Mouse (Mus musculus): ENCODE measurements around the gene Emp1.

The Emp1 gene

DNA sequence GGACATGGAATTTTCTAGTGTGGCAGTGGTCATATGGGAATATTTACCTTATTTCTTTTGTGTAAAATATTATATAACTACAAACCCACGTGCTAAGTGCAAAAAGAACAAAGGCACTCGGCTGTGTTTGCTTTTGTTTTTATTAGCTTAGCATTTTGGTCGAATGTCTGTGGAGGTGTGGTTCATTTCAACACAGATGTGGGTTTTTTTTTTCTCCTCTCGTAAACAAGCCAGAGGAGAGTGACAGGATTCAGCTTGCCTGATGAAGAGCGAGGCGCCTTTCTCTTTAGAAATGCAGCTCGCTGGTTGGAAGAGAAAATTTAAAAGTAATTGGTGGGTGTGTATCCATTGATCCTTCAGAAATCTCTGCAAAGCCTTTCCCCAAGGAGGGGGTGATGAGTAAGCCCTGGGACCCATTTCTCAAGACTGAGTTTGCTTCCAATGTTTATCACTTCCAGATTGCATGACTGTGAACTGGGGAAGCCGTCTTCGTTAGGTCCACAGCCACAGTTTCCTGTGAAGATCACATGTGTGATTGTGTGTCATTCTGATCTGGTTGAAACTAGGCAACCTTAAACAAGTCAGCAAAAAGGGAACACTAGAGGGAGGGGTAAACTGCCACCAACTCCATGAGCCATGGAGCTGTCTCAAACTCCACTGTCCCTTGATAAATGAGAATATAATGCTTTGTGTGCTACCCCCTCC lies 1.8 kb downstream of the Emp1 start:
- DNase-seq (ENCODE audit: low spot score) = no peak

- no peak for DNase-seq (ENCODE audit: low spot score)
Observed at GRCm38 (mm10) chr6:135364891-135365301, 2.6 kb downstream of the Emp1 start.

DNA sequence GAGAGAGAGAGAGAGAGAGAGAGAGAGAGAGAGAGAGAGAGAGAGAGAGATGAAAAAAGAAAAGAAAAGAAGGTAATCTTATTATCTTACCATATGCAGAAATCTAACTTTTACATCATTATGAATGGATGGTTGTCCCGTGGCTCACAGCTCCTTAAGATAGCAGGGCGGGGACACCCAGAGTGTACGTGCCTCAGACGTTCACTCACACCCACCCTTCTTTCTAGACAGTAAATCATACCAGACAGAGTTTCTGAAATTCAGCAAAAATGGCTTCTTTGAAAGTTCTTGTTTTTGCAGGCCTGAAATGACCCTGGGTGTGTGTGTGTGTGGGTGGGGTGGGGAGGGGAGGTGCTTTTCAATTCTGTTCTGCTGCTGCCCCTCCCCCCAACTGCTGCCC lies 3.3 kb downstream of the Emp1 start:
- DNase-seq (ENCODE audit: low spot score) = no peak

DNA sequence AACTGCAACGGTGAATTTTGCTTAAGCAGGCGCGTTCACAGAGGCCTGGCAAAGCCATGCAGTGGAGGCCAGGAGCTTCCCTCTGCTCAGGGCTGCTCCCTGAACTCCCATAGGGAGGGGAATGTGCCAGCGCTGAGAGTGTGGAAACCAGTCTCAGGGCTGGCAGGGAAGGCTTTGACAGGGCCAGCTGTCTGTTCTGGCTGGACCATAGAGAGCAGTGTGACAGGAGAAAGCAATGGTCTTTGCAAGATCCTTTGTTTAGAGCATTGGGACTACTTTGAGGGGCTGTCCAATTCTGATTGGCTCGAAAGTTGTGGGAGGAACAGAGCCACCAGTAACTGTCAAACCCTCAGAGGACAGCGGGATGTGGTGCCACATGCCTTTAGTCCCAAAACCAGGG lies 5.9 kb downstream of the Emp1 start:
- no peak for DNase-seq (ENCODE audit: low spot score)

GRCm38 (mm10) chr6:135369551-135369968 lies 7.2 kb downstream of the Emp1 start:
- DNase-seq (ENCODE audit: low spot score) = no peak

GRCm38 (mm10) chr6:135370954-135371353 lies 8.6 kb downstream of the Emp1 start:
- DNase-seq (ENCODE audit: low spot score) = no peak

- DNase-seq (ENCODE audit: low spot score) = no peak
Observed at GRCm38 (mm10) chr6:135373357-135373756, 11.0 kb downstream of the Emp1 start.

GRCm38 (mm10) chr6:135375818-135376217 lies 13.5 kb downstream of the Emp1 start:
- DNase-seq (ENCODE audit: low spot score) = no peak

- no peak for DNase-seq (ENCODE audit: low spot score)
Observed at GRCm38 (mm10) chr6:135376248-135376647, 13.9 kb downstream of the Emp1 start.

DNA sequence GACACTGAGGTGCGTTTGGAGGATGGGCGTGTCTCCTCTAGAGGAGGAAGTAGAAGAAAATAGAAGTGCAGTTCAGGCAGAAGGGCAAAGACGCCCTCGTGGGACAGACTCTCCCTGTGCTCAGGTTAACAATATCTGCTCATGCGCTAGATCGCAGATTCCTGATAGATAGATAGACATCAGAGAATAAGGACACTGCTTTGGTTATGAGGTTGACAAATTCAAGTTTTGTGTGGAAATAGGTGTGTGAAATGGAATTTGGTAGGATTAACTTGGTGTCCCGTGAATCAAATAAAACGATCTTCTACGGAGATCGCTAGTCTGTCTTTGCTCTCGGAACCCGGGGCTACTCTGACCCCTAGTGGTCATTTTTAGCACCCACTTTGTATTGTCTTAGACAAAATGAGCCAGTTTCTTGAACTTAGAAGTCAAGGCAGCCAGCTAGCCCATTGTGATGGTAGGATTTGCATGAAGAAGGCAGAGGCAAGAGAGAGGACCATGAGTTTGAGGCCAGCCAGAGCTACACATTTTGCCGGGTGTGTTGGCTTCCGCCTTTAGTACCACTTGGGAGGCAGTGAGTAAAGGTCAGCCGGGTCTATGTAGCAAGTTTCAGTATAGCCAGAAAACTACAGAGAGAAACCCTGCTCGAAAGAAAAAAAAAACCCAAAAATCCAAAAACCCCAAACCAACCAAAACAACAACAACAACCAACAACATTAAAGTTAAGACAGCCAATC lies 15.4 kb downstream of the Emp1 start:
- DNase-seq (ENCODE audit: low spot score) = peak; percentile 90

- no peak for DNase-seq (ENCODE audit: low spot score)
Observed at GRCm38 (mm10) chr6:135383919-135384318, 21.6 kb downstream of the Emp1 start.

DNA sequence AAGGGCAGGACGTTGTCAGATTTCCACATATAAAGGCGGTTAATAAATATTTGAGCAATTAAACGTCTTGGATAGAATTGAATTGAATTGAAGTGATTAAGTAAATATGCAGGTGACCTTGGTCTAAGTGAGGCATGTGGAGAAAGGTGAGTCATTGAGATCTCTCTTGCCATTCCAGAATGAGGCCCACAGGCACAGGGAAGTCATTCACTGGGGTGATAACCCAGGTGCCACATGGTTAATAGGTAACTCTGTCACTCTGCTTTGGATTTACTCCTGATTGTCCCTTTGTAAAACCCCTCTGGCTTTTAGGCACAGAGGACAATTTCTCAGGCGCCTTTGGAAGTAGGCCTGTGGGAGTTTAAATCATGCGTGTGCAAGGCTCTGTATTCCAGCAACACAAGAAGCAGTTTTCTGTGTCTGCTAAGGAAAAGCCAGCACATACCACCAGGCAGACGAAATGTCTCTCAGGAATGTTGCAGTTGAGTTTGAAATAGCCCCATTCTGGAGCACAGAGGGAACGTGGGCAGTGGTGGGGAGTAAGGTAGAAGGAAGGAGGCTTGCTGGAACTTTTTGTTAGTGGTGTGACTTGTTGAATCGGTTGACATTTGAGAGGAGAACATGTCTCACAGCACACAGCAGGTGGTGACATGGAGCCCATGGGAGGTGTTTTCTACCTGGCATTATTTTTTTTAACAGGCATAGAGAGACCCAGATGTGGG lies 23.6 kb downstream of the Emp1 start:
- no peak for DNase-seq (ENCODE audit: low spot score)

GRCm38 (mm10) chr6:135387653-135388052 lies 25.3 kb downstream of the Emp1 start:
- DNase-seq (ENCODE audit: low spot score) = no peak

DNA sequence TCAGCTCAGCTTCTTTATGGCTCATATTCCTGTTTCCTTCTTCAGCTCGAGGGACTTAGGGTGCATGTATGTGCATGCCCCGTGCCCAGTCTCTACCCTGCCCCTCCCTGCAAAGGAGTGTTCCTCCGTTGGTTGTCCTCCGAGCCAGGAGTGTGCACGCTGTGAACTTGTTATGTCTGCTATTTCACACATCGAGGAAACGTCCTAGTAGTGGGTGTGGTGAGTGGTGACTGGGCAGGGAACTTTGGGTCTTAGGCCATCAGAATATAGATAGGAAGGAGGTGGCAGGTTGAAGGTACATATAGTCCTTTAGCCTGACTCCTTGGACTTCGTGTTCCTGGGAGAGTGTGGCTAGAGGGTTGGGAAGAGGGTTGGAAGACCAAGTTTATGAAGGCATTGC lies 26.4 kb downstream of the Emp1 start:
- no peak for DNase-seq (ENCODE audit: low spot score)

DNA sequence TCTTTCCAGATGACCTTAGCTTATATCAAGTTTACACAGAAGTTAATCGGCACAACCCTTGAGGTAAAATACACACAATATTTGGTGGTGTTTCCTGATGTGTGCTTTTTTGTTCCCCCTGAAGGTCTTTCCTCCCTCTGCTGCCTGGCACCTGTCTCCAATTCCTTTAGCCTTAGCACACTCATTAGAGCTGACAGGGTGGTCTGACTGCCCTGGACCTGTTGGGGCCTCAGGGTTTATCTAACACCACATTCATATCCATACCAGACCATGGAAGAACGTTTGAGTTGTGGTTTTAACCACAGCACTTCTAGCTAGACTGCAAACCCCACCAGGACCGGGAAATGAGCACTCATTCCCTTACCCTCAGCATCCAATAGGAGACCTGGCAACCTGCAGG lies 28.1 kb downstream of the Emp1 start:
- no peak for DNase-seq (ENCODE audit: low spot score)

- no peak for DNase-seq (ENCODE audit: low spot score)
Observed at GRCm38 (mm10) chr6:135395375-135395774, 33.0 kb downstream of the Emp1 start.

DNA sequence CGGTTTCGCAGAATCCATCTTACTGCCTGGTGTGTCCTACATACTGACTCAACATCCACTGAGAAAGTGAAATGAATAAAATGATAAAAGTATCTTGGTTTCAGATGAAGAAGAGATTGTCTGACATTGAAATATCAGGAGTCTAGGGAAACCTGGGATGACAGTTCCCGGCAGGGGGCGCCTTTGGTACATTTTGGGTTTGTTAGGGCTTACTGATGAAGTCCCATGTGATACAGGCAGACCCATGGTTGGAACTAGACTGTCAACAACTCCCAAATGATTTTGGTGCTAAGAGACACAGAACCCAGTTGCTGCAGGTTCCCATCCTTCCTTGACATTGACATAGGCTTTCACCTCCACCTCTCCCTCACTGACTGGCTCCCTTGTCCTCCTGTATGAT lies 34.7 kb downstream of the Emp1 start:
- peak; percentile 14 for DNase-seq (ENCODE audit: low spot score)

DNA sequence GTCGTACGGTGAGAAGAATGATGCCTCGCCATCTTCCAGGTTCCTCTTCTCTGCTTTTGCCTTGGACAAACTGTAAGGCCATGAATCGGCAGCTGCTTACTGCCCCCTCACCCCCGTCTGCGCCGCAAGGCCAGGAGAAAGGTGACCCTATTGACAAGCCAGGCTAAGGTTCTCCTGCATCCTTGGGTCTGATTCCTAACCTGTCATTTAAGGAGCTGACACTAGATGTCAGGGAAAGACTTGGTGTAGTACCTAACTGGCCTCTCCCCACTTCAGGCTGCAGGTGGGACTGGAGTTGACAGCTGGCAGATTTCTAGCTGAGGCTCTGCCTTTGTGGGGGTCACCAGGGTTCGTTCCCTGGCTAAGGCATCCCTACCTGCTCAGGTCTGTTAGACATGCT lies 35.4 kb downstream of the Emp1 start:
- DNase-seq (ENCODE audit: low spot score) = no peak

DNA sequence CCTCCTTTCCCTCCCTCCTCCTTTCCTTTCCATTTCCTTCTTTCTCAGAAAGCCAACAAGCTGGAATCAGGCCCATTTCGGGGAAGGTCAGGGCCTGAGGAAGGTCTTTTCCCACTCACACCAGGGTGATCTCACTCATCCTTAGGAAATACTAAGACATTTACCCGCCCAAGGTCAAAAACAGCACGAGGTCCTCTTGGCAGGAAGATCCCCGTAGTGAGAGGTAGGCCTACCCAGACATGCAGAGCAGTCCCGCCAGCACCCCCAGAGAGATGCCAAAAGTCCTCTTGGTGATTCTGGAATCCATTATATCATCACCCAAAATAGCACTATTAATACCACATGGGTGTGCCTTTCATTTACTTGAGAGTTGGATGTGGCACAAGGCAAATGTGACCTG lies 36.5 kb downstream of the Emp1 start:
- DNase-seq (ENCODE audit: low spot score) = no peak

- peak; percentile 89 for DNase-seq (ENCODE audit: low spot score)
Observed at GRCm38 (mm10) chr6:135400306-135400705, 38.0 kb downstream of the Emp1 start.

GRCm38 (mm10) chr6:135405093-135405492 lies 42.7 kb downstream of the Emp1 start:
- DNase-seq (ENCODE audit: low spot score) = no peak

GRCm38 (mm10) chr6:135407323-135407722 lies 45.0 kb downstream of the Emp1 start:
- no peak for DNase-seq (ENCODE audit: low spot score)

- no peak for DNase-seq (ENCODE audit: low spot score)
Observed at GRCm38 (mm10) chr6:135411712-135412319, 49.5 kb downstream of the Emp1 start.

Measured in embryo, embryonic 10.5 days (tissue).